Mouse (Mus musculus): ENCODE results near the gene Kif26a. TPM values are rescaled to one million over a fixed set of nuclear protein-coding genes. Genes with fewer than 3 reads are reported as not detected.

Kif26a gene
- 17.3 and 21.2 TPM in 2 replicates for polyA plus RNA-seq (2015; fragmentation: Nextera tagmentation; extraction: Ambion mirVana)

DNA sequence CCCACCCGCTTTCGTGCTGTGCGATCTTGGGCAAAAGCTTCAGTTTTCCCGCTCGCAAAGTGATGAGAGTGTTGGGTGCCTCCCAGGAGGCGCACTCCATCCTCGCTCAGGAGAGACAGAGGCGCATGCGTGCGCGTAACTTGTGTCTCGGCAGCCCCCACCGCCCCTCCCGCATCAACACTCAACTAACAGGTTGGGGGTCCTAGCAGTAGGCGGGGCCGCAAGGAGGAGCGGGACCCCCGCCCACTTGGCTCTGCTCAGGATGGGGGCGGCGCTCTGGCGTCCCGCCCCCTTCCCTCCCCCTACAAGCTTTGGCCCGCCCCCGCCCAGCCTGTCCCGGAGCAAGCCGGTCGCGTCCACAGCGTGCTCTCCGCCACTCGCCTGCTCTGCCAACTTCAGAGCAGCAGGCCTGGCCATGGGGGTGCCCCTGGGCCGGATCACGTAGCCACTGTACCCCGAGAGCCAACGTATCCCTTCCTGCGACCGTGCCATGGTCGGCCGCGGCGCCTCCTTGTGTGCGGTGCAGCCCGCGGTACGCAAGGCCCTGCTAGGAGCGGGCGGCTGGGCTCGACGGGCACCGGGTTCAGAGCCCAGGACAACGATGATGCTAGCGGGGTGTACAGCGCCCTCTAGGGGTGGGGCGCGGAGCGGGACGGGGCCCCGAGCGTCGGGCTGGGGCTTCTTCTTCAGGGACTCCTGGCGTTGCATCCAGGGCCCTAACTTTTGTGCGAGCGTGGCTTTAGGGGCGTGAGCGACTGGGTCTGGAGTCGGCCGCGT is at the start of gene Kif26a:
Gene Kif26a, plus strand, starts transcription at position 334 of the 777 bp plus-strand sequence.
- H3K4me1 ChIP-seq (replicated peaks; ENCODE audit: control insufficient read depth, insufficient read depth, low read length): peaks cover 74% of the 10 kb centered on the region
- no peaks in the 10 kb centered on the region for H3K36me3 ChIP-seq (ENCODE audit: control insufficient read depth, insufficient read depth)
- H3K4me3 ChIP-seq (replicated peaks; ENCODE audit: low read length): peak within 1 kb of the TSS; percentile 74
- peak within 1 kb of the TSS; percentile 85 for H3K27ac ChIP-seq (ENCODE audit: low read length)
- H3K4me2 ChIP-seq (ENCODE audit: low read length): peak within 1 kb of the TSS; percentile 90
- peaks cover 8% of the 10 kb centered on the region; the same call in 1 of the 2 replicates for H3K27me3 ChIP-seq (replicated peaks; ENCODE audit: control insufficient read depth, insufficient read depth, low read length)
- WGBS: under 1% methylated on average over 64 of the region's 68 CpGs
- peak; percentile 67 for ATAC-seq
- H3K9me3 ChIP-seq (ENCODE audit: control insufficient read depth, low read length): no peaks in the 10 kb centered on the region
- H3K9ac ChIP-seq (replicated peaks; ENCODE audit: low read depth, low read length): peak within 1 kb of the TSS; percentile 78

- Histone ChIP-seq H3K4me3 (replicated peaks; ENCODE audit: low read length) (no peak overlapping the region), H3K9me3 (ENCODE audit: control insufficient read depth, low read length) (no peaks in the 10 kb centered on the region), H3K4me1 (replicated peaks; ENCODE audit: control insufficient read depth, insufficient read depth, low read length) (no peaks in the 10 kb centered on the region), H3K9ac (replicated peaks; ENCODE audit: low read depth, low read length) (no peak overlapping the region), H3K27ac (ENCODE audit: low read length) (no peak overlapping the region), H3K36me3 (ENCODE audit: control insufficient read depth, insufficient read depth) (no peaks in the 10 kb centered on the region), H3K27me3 (replicated peaks; ENCODE audit: control insufficient read depth, insufficient read depth, low read length) (no peaks in the 10 kb centered on the region), H3K4me2 (ENCODE audit: low read length) (no peak overlapping the region)
- no peak for ATAC-seq
- WGBS: 87% methylated on average over 8 of the region's 8 CpGs
These were observed 49.3 kb upstream of the Kif26a start for GRCm38 (mm10) chr12:112096733-112097117.

- WGBS: 46% methylated on average over 4 of the region's 4 CpGs
- Histone ChIP-seq H3K27ac (ENCODE audit: low read length) (no peak overlapping the region), H3K9me3 (ENCODE audit: control insufficient read depth, low read length) (no peaks in the 10 kb centered on the region), H3K4me1 (replicated peaks; ENCODE audit: control insufficient read depth, insufficient read depth, low read length) (no peaks in the 10 kb centered on the region), H3K27me3 (replicated peaks; ENCODE audit: control insufficient read depth, insufficient read depth, low read length) (no peaks in the 10 kb centered on the region), H3K4me3 (replicated peaks; ENCODE audit: low read length) (no peak overlapping the region), H3K9ac (replicated peaks; ENCODE audit: low read depth, low read length) (no peak overlapping the region), H3K36me3 (ENCODE audit: control insufficient read depth, insufficient read depth) (no peaks in the 10 kb centered on the region), H3K4me2 (ENCODE audit: low read length) (no peak overlapping the region)
- ATAC-seq: no peak
These were observed 45.9 kb upstream of the Kif26a start for GRCm38 (mm10) chr12:112100106-112100505.

- Histone ChIP-seq H3K4me1 (replicated peaks; ENCODE audit: control insufficient read depth, insufficient read depth, low read length) (no peaks in the 10 kb centered on the region), H3K9ac (replicated peaks; ENCODE audit: low read depth, low read length) (no peak overlapping the region), H3K4me3 (replicated peaks; ENCODE audit: low read length) (no peak overlapping the region), H3K4me2 (ENCODE audit: low read length) (no peak overlapping the region), H3K9me3 (ENCODE audit: control insufficient read depth, low read length) (no peaks in the 10 kb centered on the region), H3K36me3 (ENCODE audit: control insufficient read depth, insufficient read depth) (no peaks in the 10 kb centered on the region), H3K27ac (ENCODE audit: low read length) (no peak overlapping the region), H3K27me3 (replicated peaks; ENCODE audit: control insufficient read depth, insufficient read depth, low read length) (no peaks in the 10 kb centered on the region)
- 69% methylated on average over 4 of the region's 4 CpGs for WGBS
- no peak for ATAC-seq
These were observed 45.0 kb upstream of the Kif26a start for GRCm38 (mm10) chr12:112101045-112101444.

DNA sequence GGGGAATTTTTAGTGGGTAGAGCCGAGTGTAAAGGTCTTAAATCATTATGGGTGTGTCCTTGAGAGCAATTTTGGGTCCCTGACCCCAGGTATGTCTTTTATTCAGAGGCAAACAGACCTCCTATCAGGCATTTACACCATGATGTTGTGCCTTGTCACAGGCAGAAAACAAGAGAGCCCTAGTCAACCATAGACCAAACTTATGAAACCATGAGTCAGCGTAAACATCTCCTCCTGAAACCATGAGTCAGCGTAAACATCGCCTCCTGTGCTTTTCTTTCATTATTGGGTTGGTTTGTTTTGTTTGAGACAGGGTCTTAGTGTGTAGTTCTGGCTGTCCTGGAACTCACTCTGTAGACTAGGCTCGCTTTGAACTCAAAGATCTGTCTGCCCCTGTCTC is 42.8 kb upstream of the Kif26a start:
- H3K4me1 ChIP-seq (replicated peaks; ENCODE audit: control insufficient read depth, insufficient read depth, low read length): no peaks in the 10 kb centered on the region
- H3K27me3 ChIP-seq (replicated peaks; ENCODE audit: control insufficient read depth, insufficient read depth, low read length): no peaks in the 10 kb centered on the region
- no peaks in the 10 kb centered on the region for H3K9me3 ChIP-seq (ENCODE audit: control insufficient read depth, low read length)
- H3K27ac ChIP-seq (ENCODE audit: low read length): no peak overlapping the region
- no peak overlapping the region for H3K4me2 ChIP-seq (ENCODE audit: low read length)
- no peaks in the 10 kb centered on the region for H3K36me3 ChIP-seq (ENCODE audit: control insufficient read depth, insufficient read depth)
- H3K9ac ChIP-seq (replicated peaks; ENCODE audit: low read depth, low read length): no peak overlapping the region
- ATAC-seq: no peak
- WGBS: 88% methylated on average over 5 of the region's 5 CpGs
- H3K4me3 ChIP-seq (replicated peaks; ENCODE audit: low read length): no peak overlapping the region

DNA sequence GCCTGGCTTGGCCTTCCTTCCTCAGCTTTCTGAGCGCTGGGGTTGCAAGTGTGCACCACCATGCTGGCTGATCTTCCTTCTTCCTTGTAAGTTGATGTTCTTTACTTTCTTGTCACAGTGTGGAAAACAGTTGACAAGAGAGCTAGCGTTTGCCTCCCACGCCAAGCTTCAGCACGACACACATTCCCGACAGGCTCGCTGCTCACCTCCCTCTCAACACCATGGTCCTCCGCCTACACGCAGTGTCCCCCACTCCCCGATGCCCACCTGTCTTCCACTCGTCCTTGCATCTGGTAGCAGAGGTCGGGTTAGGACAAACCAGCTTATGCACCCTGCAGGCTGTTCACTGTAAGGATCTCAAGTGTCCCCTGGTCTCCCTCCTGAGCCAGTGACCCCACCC is 41.1 kb upstream of the Kif26a start:
- Histone ChIP-seq H3K36me3 (ENCODE audit: control insufficient read depth, insufficient read depth) (no peaks in the 10 kb centered on the region), H3K27ac (ENCODE audit: low read length) (no peak overlapping the region), H3K4me2 (ENCODE audit: low read length) (no peak overlapping the region), H3K4me1 (replicated peaks; ENCODE audit: control insufficient read depth, insufficient read depth, low read length) (no peaks in the 10 kb centered on the region), H3K9me3 (ENCODE audit: control insufficient read depth, low read length) (no peaks in the 10 kb centered on the region), H3K9ac (replicated peaks; ENCODE audit: low read depth, low read length) (no peak overlapping the region), H3K4me3 (replicated peaks; ENCODE audit: low read length) (no peak overlapping the region), H3K27me3 (replicated peaks; ENCODE audit: control insufficient read depth, insufficient read depth, low read length) (no peaks in the 10 kb centered on the region)
- WGBS: 86% methylated on average over 11 of the region's 11 CpGs
- ATAC-seq: no peak

DNA sequence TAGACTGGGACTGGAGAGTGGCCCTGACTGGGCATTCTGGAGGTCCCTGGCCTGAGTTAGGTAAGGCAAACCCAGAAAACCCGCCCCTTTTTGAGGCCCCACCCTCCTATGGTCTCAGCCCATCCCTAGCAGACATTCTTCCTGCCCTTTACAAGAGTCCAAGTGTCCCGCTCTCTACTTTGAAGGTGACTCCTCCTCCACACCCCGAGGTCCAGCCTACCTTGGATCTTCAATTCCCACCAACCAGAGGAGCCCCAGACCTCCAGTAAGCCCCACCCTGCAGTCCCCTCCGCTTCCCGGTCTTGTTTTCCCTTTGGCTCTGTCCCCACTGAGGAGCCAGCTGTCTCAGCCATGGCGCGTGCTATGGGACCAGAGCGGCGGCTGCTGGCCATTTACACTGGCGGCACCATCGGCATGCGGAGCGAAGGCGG is 39.5 kb upstream of the Kif26a start, which contains the start of gene Aspg:
Gene Aspg, plus strand, starts transcription at position 139 of the 431 bp plus-strand sequence.
- no peak within 1 kb of the TSS for H3K9ac ChIP-seq (replicated peaks; ENCODE audit: low read depth, low read length)
- no peak within 1 kb of the TSS for H3K27ac ChIP-seq (ENCODE audit: low read length)
- no peak for ATAC-seq
- WGBS: 3% methylated on average over 14 of the region's 14 CpGs
- no peaks in the 10 kb centered on the region for H3K4me1 ChIP-seq (replicated peaks; ENCODE audit: control insufficient read depth, insufficient read depth, low read length)
- no peaks in the 10 kb centered on the region for H3K27me3 ChIP-seq (replicated peaks; ENCODE audit: control insufficient read depth, insufficient read depth, low read length)
- H3K4me2 ChIP-seq (ENCODE audit: low read length): no peak within 1 kb of the TSS
- H3K9me3 ChIP-seq (ENCODE audit: control insufficient read depth, low read length): no peaks in the 10 kb centered on the region
- no peak within 1 kb of the TSS for H3K4me3 ChIP-seq (replicated peaks; ENCODE audit: low read length)
- no peaks in the 10 kb centered on the region for H3K36me3 ChIP-seq (ENCODE audit: control insufficient read depth, insufficient read depth)

DNA sequence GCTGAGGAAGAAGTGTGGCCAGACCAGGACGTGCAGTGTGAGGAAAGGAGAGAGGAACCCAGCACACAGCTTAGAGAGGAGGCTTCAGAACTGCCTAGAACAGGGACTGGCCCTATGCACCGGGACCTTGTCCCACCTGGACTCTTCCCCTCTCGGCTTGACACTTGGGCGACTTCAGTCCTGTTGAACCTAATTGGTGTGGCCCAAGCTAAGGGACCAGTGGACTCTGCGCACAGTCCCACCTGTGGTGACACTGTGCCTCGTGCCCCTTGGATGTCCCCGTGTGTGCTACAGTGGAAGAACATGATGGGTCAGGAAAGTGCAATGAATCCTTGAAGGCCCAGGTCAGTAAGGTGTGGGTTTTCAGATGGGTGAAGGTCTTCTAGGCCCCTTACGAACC is 38.3 kb upstream of the Kif26a start:
- Histone ChIP-seq H3K4me2 (ENCODE audit: low read length) (no peak overlapping the region), H3K9me3 (ENCODE audit: control insufficient read depth, low read length) (no peaks in the 10 kb centered on the region), H3K4me3 (replicated peaks; ENCODE audit: low read length) (no peak overlapping the region), H3K27ac (ENCODE audit: low read length) (no peak overlapping the region), H3K27me3 (replicated peaks; ENCODE audit: control insufficient read depth, insufficient read depth, low read length) (no peaks in the 10 kb centered on the region), H3K9ac (replicated peaks; ENCODE audit: low read depth, low read length) (no peak overlapping the region), H3K36me3 (ENCODE audit: control insufficient read depth, insufficient read depth) (no peaks in the 10 kb centered on the region), H3K4me1 (replicated peaks; ENCODE audit: control insufficient read depth, insufficient read depth, low read length) (no peaks in the 10 kb centered on the region)
- 92% methylated on average over 8 of the region's 8 CpGs for WGBS
- ATAC-seq: no peak

DNA sequence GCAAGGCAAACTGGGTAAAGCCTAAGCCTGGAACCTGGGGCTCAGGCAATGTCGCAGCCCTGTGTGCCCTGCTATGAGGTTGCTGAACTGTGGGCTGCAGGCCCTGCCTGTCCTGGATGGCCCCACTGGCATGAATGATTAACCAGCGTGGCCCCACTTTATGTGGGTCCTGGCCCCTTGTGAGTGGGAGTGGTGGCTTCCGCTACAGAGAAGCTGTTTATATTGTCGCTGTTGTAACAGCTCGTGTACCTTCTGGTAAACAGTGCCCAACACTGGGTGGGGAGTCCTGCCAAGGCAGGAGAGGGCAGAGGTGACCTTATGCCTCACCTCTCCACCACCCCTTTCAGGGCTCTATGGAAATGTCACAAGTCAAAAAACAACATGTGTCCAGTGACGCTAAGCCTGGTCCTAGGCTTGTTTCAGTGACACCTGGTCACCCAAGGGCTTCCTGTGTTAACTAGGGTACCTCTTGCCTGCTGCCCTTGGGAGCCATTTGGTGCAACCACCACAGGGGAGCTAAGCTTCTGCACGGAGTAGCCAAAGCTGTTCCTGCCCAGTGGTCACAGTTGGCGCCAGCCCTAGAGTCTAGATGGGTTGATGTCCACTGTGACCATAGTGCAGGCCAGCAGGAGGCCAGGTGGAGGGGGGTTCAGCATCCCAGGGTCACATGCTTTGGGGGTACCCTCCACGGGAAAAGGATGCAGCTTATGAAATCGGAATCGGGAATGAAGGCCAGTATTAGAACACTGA is 37.1 kb upstream of the Kif26a start:
- 0 out of 2 replicates have a peak, but pooled peaks cover 3% of the 10 kb centered on the region for H3K4me1 ChIP-seq (replicated peaks; ENCODE audit: control insufficient read depth, insufficient read depth, low read length)
- 87% methylated on average over 11 of the region's 11 CpGs for WGBS
- H3K4me3 ChIP-seq (replicated peaks; ENCODE audit: low read length): no peak overlapping the region
- no peaks in the 10 kb centered on the region for H3K36me3 ChIP-seq (ENCODE audit: control insufficient read depth, insufficient read depth)
- no peaks in the 10 kb centered on the region for H3K27me3 ChIP-seq (replicated peaks; ENCODE audit: control insufficient read depth, insufficient read depth, low read length)
- H3K27ac ChIP-seq (ENCODE audit: low read length): no peak overlapping the region
- H3K9ac ChIP-seq (replicated peaks; ENCODE audit: low read depth, low read length): no peak overlapping the region
- no peak overlapping the region for H3K4me2 ChIP-seq (ENCODE audit: low read length)
- no peak for ATAC-seq
- no peaks in the 10 kb centered on the region for H3K9me3 ChIP-seq (ENCODE audit: control insufficient read depth, low read length)

Measured in forebrain, embryonic 16.5 days (tissue).